Mouse (Mus musculus): ENCODE results near the gene Ppt2.

- TF ChIP-seq CTCF (IDR thresholded peaks at IDR 0.05; ENCODE audit: extremely low read depth, insufficient read length, insufficient replicate concordance, low read depth, low read length) (no peak), POLR2A (IDR thresholded peaks at IDR 0.05; ENCODE audit: low read depth, low read length) (no peak; the same call in 1 of the 2 replicates)
These were observed 41.4 kb downstream of the Ppt2 start for GRCm38 (mm10) chr17:34586796-34587422.
